Mouse (Mus musculus): ENCODE measurements around the gene Sap18b. TPM values are rescaled to one million over a fixed set of nuclear protein-coding genes. Genes with fewer than 3 reads are reported as not detected.

Gene Sap18b
- polyA plus RNA-seq, 1 experiment from 2014 or later: 398 TPM

DNA sequence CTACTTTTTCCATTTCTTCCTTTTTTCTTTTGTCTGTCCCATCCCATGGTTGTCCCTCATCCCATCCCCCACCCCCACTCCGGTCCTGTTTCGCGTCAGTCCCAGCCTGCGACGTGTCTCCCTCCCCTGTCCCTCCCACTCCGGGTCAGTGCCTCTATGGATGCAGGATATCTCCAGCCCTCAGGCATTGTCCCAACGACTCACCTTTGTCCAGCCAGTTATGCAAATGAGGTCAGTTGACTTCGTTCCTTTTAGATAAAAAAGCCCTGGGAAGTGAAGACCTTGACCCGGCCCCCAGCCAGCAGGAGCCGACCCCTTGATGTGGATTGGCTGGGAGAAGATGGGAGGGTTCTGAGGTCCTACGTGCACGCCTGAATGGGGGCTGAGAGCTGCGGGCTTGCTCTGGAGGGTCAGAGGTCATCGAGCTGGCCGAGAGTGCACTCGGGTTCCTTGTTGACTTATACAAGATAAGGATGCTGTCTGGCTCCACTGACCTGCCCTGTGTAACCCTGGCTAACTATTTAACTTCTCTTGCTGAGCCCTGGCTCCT is 8.4 kb downstream of the Sap18b start:
- Histone ChIP-seq H3K9me3 (no peaks in the 10 kb centered on the region), H3K36me3 (0 out of 2 replicates have a peak, but pooled peaks cover 11% of the 10 kb centered on the region), H3K4me3 (peak overlapping the region; percentile 62), H3K27ac (peak overlapping the region; percentile 87), H3K27me3 (ENCODE audit: insufficient read depth, poor library complexity, severe bottlenecking) (no peaks in the 10 kb centered on the region), H3K4me1 (peaks cover 25% of the 10 kb centered on the region)
- peak; percentile 95 for DNase-seq (ENCODE audit: low spot score)
- under 1% methylated on average over 16 of the region's 16 CpGs for WGBS

DNA sequence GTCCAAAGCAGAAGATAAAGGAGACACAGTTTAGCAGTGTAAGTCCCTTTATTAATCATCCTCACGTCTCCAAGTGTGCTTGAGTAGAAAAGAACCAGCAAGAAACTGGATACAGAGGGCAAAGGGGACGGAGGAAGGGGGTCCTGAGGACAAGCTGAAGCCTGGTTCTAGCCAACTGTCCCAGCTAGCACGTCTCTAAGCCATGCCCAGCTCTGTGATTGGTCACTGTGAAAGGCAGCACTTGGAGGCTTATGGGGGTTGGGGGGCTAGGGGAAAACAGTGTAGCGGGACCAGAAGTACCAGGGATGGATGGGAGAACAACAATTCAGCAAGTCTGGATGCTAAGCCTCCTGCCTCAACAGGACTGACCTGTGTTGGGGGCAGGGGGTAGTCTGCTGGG is 10.7 kb downstream of the Sap18b start:
- Histone ChIP-seq H3K4me1 (peaks cover 25% of the 10 kb centered on the region), H3K27me3 (ENCODE audit: insufficient read depth, poor library complexity, severe bottlenecking) (no peaks in the 10 kb centered on the region), H3K36me3 (peaks cover 24% of the 10 kb centered on the region), H3K27ac (no peak overlapping the region), H3K9me3 (no peaks in the 10 kb centered on the region), H3K4me3 (no peak overlapping the region)
- DNase-seq (ENCODE audit: low spot score): peak; percentile 68
- 72% methylated on average over 4 of the region's 4 CpGs for WGBS

DNA sequence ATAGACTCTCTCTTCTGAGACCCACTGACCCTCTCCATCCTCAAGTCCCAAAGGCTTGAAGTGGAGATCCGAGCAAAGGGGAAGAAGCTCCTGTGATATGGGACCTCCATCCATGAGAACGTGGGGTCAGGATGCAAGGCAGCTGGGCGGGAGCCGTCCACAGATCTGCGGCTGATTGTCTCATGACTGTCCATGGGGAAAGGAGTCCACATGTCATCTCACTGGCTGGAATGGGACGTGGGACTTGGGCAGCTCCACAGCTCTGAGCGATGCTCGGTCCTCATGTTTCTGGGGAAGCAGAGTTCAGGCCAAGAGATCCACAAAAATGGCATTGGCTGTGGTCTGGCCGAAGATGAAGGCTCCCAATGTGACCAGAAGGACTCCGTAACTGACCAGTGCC is 12.1 kb downstream of the Sap18b start:
- DNase-seq (ENCODE audit: low spot score): peak; percentile 70
- H3K4me3 ChIP-seq: no peak overlapping the region
- no peak overlapping the region for H3K27ac ChIP-seq
- 86% methylated on average over 10 of the region's 10 CpGs for WGBS
- H3K4me1 ChIP-seq: peaks cover 24% of the 10 kb centered on the region
- no peaks in the 10 kb centered on the region for H3K9me3 ChIP-seq
- peaks cover 35% of the 10 kb centered on the region for H3K36me3 ChIP-seq
- no peaks in the 10 kb centered on the region for H3K27me3 ChIP-seq (ENCODE audit: insufficient read depth, poor library complexity, severe bottlenecking)

DNA sequence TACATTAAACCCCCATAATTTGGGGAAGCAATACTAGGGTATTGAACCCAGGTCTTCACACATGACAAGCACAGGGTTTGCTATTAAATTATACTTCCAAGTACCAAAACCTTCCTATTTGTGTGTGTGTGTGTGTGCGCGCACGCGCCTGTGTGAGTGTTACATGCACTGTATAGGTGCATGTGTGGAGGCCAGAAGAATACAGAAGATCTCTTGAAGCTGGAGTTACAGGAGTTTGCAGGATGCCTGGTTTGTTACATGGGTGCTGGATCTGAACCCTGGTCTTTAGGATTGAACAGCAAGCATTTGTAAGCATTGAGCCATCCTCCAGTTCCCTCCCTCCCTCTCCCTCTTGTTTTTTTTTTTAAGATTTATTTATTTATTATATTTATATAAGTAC is 14.1 kb downstream of the Sap18b start:
- H3K36me3 ChIP-seq: peaks cover 53% of the 10 kb centered on the region
- WGBS: 95% methylated on average over 4 of the region's 4 CpGs
- no peaks in the 10 kb centered on the region for H3K9me3 ChIP-seq
- DNase-seq (ENCODE audit: low spot score): peak; percentile 53
- no peaks in the 10 kb centered on the region for H3K27me3 ChIP-seq (ENCODE audit: insufficient read depth, poor library complexity, severe bottlenecking)
- no peak overlapping the region for H3K4me3 ChIP-seq
- H3K27ac ChIP-seq: no peak overlapping the region
- peaks cover 9% of the 10 kb centered on the region for H3K4me1 ChIP-seq

DNA sequence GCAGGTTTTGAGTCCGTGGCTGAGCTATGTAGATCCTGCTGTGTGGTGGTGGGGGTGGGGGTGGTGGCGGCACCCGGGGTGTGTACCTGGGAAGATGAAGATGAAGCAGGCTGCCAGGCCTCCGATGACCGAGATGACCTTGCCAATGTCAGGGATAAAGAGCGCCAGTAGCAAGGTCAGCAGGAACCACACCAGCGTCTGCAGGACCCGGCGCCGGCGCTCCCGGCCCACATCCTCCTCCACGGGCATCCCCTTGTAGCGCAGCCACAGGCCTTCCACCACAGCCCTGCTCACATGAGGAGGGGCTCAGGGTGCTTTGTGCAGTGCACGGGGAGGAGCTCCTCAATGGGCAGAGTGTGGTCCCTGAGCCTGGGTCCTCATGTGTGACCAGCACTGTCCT is 16.3 kb downstream of the Sap18b start:
- Histone ChIP-seq H3K27me3 (ENCODE audit: insufficient read depth, poor library complexity, severe bottlenecking) (no peaks in the 10 kb centered on the region), H3K36me3 (peaks cover 63% of the 10 kb centered on the region), H3K4me1 (peaks cover 17% of the 10 kb centered on the region), H3K9me3 (no peaks in the 10 kb centered on the region), H3K4me3 (no peak overlapping the region), H3K27ac (no peak overlapping the region; the same call in 1 of the 2 replicates)
- 87% methylated on average over 15 of the region's 15 CpGs for WGBS
- peak; percentile 70 for DNase-seq (ENCODE audit: low spot score)

DNA sequence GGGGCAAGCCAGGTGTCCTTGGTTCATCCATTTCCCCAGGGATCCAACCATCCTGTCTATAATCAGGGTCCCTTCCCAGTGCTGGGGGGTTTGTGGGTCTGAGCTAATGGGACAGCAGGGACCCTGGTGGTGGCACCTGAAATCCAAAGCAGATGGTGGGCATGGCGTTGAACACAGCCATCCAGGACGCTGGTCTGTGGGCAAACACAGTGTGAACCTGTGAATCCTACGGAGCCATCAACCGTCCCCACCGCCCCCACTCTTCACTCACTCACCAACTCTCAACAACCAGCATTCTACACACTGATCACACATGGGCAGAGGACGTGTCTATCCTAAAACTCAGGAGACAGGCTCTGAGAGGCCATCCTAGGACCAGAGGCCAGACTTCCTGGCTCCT is 18.8 kb downstream of the Sap18b start:
- DNase-seq (ENCODE audit: low spot score): peak; percentile 68
- 86% methylated on average over 6 of the region's 6 CpGs for WGBS
- H3K27ac ChIP-seq: no peak overlapping the region

DNA sequence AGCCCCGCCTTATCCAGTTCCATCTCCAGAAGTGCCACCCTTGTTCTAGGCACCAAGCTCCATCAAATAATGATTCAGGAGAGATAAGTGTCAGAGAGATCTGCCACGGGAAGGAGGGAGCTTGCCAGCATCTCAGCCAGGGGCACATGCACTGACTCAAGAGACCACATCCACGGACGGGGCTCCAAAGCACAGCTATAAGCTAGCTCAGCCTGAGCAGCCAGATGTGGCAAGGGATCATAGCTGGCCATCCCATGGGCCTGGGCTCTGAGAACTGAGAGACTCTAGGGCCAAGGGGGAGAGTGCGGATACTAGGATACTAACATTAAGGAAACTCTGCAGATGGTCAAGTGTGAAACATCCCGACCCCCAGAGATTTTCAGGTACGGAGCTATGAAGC is 19.9 kb downstream of the Sap18b start:
- Histone ChIP-seq H3K36me3 (peaks cover 61% of the 10 kb centered on the region), H3K4me1 (peaks cover 17% of the 10 kb centered on the region), H3K9me3 (no peaks in the 10 kb centered on the region), H3K4me3 (no peak overlapping the region), H3K27me3 (ENCODE audit: insufficient read depth, poor library complexity, severe bottlenecking) (no peaks in the 10 kb centered on the region), H3K27ac (no peak overlapping the region)
- WGBS: 84% methylated on average over 7 of the region's 7 CpGs
- peak; percentile 73 for DNase-seq (ENCODE audit: low spot score)

More for the DNA sequence above, 18.8 kb downstream of the Sap18b start:
- H3K4me1 ChIP-seq: peaks cover 17% of the 10 kb centered on the region
- peaks cover 66% of the 10 kb centered on the region for H3K36me3 ChIP-seq
- no peak overlapping the region for H3K4me3 ChIP-seq
- H3K9me3 ChIP-seq: no peaks in the 10 kb centered on the region
- no peaks in the 10 kb centered on the region for H3K27me3 ChIP-seq (ENCODE audit: insufficient read depth, poor library complexity, severe bottlenecking)

DNA sequence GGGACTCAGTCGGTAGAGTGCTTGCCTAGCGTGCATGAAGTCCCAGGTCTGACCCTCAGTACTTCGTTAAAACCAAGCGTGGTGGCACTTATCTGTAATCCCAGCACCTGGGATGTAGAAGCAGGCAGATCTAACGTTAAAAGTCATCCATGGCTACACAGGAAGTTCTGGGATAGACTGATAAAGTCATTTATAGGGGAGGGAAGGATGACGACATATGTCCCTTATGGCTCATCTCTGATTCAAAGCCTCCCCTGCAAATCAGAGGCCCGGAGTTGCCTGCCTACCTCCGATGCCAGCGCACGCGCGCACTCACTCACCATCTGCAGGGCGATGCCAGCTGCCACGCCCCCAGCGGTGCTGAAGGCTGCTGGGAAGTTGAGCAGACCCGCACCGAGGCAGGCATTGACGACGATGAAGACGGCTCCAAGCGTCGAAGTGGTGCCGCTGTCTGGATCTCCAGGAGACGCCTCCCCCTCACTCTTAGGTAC is 23.0 kb downstream of the Sap18b start:
- peak; percentile 68 for DNase-seq (ENCODE audit: low spot score)
- H3K4me3 ChIP-seq: no peak overlapping the region
- H3K9me3 ChIP-seq: no peaks in the 10 kb centered on the region
- peaks cover 23% of the 10 kb centered on the region for H3K4me1 ChIP-seq
- no peak overlapping the region for H3K27ac ChIP-seq
- peaks cover 35% of the 10 kb centered on the region for H3K36me3 ChIP-seq
- WGBS: 72% methylated on average over 24 of the region's 24 CpGs
- no peaks in the 10 kb centered on the region for H3K27me3 ChIP-seq (ENCODE audit: insufficient read depth, poor library complexity, severe bottlenecking)

DNA sequence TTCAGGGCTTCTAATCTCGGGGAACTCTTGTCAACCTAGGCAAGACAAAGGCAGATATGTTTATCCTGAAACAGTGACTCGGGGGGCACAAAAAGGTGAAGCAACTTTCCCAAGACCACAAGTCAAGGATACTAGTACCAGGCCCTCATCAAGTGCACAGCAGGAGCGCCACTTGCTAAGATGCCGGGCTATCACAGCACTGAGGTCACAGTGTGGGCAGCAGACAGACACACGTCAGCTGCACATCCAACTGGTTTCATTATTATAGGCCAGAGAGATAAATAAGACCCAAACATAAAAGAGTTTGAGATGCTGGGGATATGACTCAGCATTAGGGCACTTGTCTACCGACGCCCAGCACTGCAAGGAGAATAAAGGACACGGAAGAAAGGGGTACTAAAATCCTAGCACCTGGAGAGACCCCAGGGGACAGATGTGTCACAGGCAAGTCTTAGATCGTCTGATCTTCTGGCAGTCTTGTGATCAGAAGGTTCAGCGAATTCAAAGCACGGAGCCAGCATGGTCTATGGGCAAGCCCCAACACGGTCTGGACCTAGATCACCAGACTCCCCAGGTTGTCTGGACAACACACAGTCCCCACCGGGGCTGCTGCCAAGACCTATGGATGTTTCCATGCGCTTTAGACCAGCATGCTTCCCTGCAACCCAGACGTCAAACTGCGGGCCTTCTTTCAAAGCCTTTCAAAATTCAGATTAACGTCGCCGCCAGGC is 23.8 kb downstream of the Sap18b start:
- Histone ChIP-seq H3K27ac (no peak overlapping the region), H3K36me3 (peaks cover 27% of the 10 kb centered on the region), H3K9me3 (no peaks in the 10 kb centered on the region), H3K27me3 (ENCODE audit: insufficient read depth, poor library complexity, severe bottlenecking) (no peaks in the 10 kb centered on the region), H3K4me1 (peaks cover 23% of the 10 kb centered on the region), H3K4me3 (no peak overlapping the region)
- peak; percentile 53 for DNase-seq (ENCODE audit: low spot score)
- 88% methylated on average over 19 of the region's 19 CpGs for WGBS

DNA sequence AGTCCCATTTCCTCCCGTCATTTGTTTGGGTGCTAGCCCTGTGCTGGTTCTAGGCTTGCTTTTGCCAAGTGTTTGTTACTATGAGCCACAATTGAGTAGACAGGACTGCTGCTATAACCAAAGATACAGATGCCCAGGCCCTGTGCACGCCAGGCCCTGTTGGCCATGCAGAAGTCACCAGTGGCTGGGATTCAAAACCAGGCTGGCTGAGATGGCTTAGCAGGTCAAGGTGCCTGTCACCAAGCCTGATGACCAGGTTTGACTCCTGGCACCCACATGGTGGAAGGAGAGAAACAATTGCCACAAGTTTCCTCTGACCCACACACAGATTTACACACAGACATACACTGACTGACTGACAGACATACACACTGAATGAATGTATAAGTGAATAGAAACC is 25.2 kb downstream of the Sap18b start:
- H3K36me3 ChIP-seq: peaks cover 14% of the 10 kb centered on the region
- peaks cover 18% of the 10 kb centered on the region for H3K4me1 ChIP-seq
- H3K9me3 ChIP-seq: no peaks in the 10 kb centered on the region
- H3K27me3 ChIP-seq (ENCODE audit: insufficient read depth, poor library complexity, severe bottlenecking): no peaks in the 10 kb centered on the region
- WGBS: 90% methylated on average over 2 of the region's 2 CpGs
- peak; percentile 19 for DNase-seq (ENCODE audit: low spot score)
- no peak overlapping the region for H3K27ac ChIP-seq
- no peak overlapping the region for H3K4me3 ChIP-seq

DNA sequence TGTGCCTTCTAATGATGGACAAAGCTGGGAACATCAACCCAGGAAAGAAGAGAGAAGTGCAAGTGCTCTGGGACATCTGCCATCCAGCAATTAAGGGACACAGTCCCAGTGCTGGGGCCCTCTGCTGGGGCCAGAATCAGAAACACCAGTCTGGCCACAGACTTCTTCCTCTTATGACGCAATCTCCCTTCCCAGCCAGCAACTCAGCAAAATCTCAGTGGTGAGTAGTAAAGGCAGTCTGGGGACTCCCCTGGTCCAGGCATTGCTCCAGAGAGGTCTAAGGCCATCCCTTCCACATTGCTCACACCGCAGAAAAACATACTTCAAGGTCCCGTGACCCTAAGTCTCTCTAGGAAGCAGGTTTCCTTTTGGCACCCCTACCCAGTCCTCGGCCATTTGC is 27.1 kb downstream of the Sap18b start:
- 73% methylated on average over 4 of the region's 4 CpGs for WGBS
- Histone ChIP-seq H3K4me1 (peaks cover 10% of the 10 kb centered on the region), H3K4me3 (peak overlapping the region; percentile 79), H3K27me3 (ENCODE audit: insufficient read depth, poor library complexity, severe bottlenecking) (no peaks in the 10 kb centered on the region), H3K36me3 (peaks cover 8% of the 10 kb centered on the region), H3K27ac (peak overlapping the region; percentile 79; the same call in 1 of the 2 replicates), H3K9me3 (no peaks in the 10 kb centered on the region)
- no peak for DNase-seq (ENCODE audit: low spot score)

DNA sequence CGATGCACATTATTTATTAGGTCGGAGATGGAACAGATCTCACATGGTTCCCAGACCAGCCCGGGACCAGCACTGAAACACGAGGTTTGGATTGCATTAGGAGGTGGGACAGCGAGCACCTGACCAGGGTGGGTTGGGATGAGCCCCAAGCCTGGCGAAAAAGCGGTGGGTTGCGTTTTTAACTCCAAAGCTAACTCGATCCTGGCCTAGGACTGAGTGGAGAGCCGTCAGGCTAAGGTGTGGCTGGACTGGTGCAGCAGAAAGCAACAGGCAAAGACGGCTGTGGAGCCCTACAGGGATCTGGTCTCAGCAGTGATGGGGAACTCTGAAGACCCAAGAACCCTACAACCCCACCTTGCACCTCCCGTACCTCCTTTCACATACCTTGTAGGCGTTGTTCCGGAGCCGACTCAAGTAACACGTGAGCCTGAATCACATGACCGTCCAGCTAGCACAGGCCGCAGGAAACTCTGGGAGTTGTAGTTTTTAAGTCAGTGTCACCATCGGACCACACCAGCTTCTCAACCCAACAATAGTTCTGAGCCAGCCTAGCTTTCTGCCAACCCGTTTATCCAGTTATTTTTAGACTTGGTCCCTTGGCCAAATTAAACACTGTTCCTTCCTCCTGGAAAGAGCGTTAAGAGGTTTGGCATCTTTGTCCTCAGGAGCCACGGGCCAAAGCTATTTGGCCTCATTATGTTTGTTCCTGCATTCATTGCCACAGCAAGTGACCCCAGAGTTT is 28.1 kb downstream of the Sap18b start, which contains the start of gene Slc38a7:
TSS of gene Slc38a7 (minus strand) at position 438 of the 742 bp plus-strand sequence.
- Histone ChIP-seq H3K27ac (peak within 1 kb of the TSS; percentile 79), H3K4me1 (peaks cover 10% of the 10 kb centered on the region), H3K27me3 (ENCODE audit: insufficient read depth, poor library complexity, severe bottlenecking) (no peaks in the 10 kb centered on the region), H3K4me3 (peak within 1 kb of the TSS; percentile 79), H3K36me3 (peaks cover 4% of the 10 kb centered on the region; the same call in 1 of the 2 replicates), H3K9me3 (no peaks in the 10 kb centered on the region)
- WGBS: 15% methylated on average over 22 of the region's 22 CpGs
- peak; percentile 92 for DNase-seq (ENCODE audit: low spot score)

DNA sequence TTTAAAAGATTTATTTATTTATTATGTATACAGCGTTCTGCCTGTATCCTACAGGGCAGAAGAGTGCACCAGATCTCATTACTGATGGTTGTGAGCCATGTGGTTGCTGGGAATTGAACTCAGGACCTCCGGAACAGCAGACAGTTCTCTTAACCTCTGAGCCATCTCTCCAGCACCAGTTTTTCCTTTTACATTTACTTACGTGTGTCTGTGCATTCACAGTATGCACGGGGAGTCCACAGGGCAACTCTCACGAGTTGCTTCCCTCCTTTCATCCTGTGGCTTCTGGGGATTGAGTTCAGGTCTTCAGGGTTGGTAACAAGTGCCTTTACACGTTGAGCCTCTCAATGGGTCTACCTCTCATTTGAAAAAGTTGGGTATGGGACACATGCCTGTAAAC is 29.0 kb downstream of the Sap18b start:
- DNase-seq (ENCODE audit: low spot score): no peak
- peaks cover 10% of the 10 kb centered on the region for H3K4me1 ChIP-seq
- H3K4me3 ChIP-seq: no peak overlapping the region
- no peaks in the 10 kb centered on the region for H3K9me3 ChIP-seq
- no peak overlapping the region for H3K27ac ChIP-seq
- H3K36me3 ChIP-seq: no peaks in the 10 kb centered on the region
- no peaks in the 10 kb centered on the region for H3K27me3 ChIP-seq (ENCODE audit: insufficient read depth, poor library complexity, severe bottlenecking)
- 81% methylated on average over 6 of the region's 6 CpGs for WGBS
